Mouse (Mus musculus): ENCODE measurements around the gene Gm11032.
"Not testable (repeated sequence)": the region's sequence is repeated elsewhere in the genome, so short reads cannot be mapped to it uniquely, and the experiment has no call there.

DNA sequence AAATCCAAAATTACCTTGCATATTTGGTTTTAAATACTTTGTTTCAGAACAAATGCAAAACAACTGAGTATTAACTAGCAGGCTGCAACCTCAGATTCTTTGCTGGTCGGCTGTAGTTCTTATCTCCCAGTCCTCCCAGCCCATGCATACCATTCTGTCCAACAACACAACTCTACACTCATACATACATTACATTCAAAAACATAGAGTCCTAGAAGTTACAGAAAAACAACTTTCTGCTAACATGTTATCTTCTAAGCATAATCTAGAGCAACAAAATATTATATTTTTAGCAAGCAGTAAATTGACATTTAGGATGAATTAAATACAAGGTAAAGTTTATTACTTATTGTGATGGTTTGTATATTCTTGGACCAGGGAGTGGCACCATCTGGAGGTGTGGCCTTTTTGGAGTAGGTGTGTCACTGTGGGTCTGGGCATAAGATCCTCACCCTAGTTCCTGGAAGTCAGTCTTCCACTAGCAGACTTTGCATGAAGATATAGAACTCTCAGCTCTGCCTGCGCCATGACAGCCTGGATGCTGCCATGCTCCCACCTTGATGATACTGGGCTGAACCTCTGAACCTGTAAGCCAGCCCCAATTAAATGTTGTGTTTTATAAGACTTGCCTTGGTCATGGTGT lies 43.7 kb upstream of the Gm11032 start:
- not testable (repeated sequence) for TF ChIP-seq CTCF (IDR thresholded peaks at IDR 0.05; ENCODE audit: extremely low read depth, insufficient read length, insufficient replicate concordance, low read depth, low read length); POLR2A (IDR thresholded peaks at IDR 0.05; ENCODE audit: low read depth, low read length)

Measured in small intestine, adult 2 months (tissue).